Mouse (Mus musculus) lung, embryonic 14.5 days (tissue): ENCODE measurements at regions not wholly inside any gene's neighbourhood (a gene's known extent, or its start where the extent isn't known, plus 50 kb on each side); places are given as distances from the start of the nearest gene placed in this dataset.
A peak's percentile ranks its signal among the peaks of the same experiment; 100 is the strongest.
"Not testable (repeated sequence)": the region's sequence is repeated elsewhere in the genome, so short reads cannot be mapped to it uniquely, and the experiment has no call there.

ENCODE experiments used
- ATAC-seq: fragments of 200-750 bp; cut with Nextera tagmentation; 2 replicates; pipeline ENCODE4 v1.8.0; 2017; ENCODE audit warnings: mild to moderate bottlenecking, moderate TSS enrichment, moderate library complexity; ENCODE audit not compliant: insufficient read depth
- DNase-seq: peaks from one replicate; pipeline ENCODE4 v3.0.0-alpha.2; 2015
- H3K27ac ChIP-seq: fragments of 300-500 bp; sonication (generic); 2 replicates; pipeline ENCODE4 v1.5.1; 2014; ENCODE audit warnings: low read depth, mild to moderate bottlenecking, moderate library complexity
- H3K27me3 ChIP-seq: fragments of 300-500 bp; sonication (generic); 2 replicates; pipeline ENCODE4 v1.6.1; 2014; ENCODE audit warnings: low read length, control low read depth; ENCODE audit not compliant: insufficient read depth
- H3K36me3 ChIP-seq: fragments of 300-500 bp; sonication (generic); 2 replicates; pipeline ENCODE4 v1.6.1; 2014; ENCODE audit warnings: control low read depth; ENCODE audit not compliant: insufficient read depth
- H3K4me1 ChIP-seq: fragments of 300-500 bp; sonication (generic); 2 replicates; pipeline ENCODE4 v1.6.1; 2014; ENCODE audit warnings: antibody characterized with exemption, control low read depth; ENCODE audit not compliant: insufficient read depth
- H3K4me2 ChIP-seq: fragments of 300-500 bp; sonication (generic); 2 replicates; pipeline ENCODE4 v1.6.1; 2014; ENCODE audit warnings: mild to moderate bottlenecking
- H3K4me3 ChIP-seq: fragments of 300-500 bp; sonication (generic); 2 replicates; pipeline ENCODE4 v1.5.1; 2014; ENCODE audit warnings: low read depth, low read length
- H3K9ac ChIP-seq: fragments of 300-500 bp; sonication (generic); 2 replicates; pipeline ENCODE4 v1.6.1; 2014
- H3K9me3 ChIP-seq: fragments of 300-500 bp; sonication (generic); 2 replicates; pipeline ENCODE4 v1.6.1; 2016; ENCODE audit warnings: low read depth, low read length, control low read depth
- CTCF ChIP-seq: IDR thresholded peaks from 2 replicates; pipeline ENCODE4 v1.5.1; 2016; ENCODE audit warnings: antibody characterized with exemption, low read depth
- WGBS: fragments of 180-500 bp; shearing (Covaris S2); extraction: QIAGEN DNeasy Blood & Tissue Kit; methylation state at CpG from one replicate; pipeline ENCODE4 v1.1.7; 2014; 5-methylcytosine and 5-hydroxymethylcytosine counted together

DNA sequence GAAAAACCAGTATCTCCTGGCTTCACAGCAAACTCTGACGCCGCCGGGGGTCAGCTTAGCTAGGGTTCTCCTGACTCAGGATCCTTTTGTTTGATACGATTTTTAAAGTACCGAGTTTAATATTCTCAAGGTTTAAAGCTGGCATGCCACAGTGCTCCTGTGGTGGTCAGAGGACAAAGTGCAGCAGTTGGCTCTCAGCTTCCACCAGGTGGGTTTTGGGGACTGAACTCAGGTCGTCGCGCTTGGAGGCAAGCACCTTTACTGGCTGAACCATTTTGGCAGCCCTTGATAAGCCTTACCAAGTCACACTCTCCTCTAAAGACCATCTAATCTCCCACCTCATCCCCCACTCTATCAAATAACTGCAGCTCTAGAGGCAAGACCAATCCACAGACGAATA is 181.1 kb upstream of the Klf14 start:
- ATAC-seq (no peak), DNase-seq (no peak)
- no peak for TF ChIP-seq CTCF
- Histone ChIP-seq H3K9me3 (no peaks in the 10 kb centered on the region), H3K4me2 (no peak overlapping the region), H3K9ac (no peak overlapping the region), H3K27ac (no peak overlapping the region), H3K4me1 (no peaks in the 10 kb centered on the region), H3K4me3 (no peak overlapping the region), H3K27me3 (no peaks in the 10 kb centered on the region), H3K36me3 (no peaks in the 10 kb centered on the region)
- 80% methylated on average over 9 of the region's 9 CpGs for WGBS

DNA sequence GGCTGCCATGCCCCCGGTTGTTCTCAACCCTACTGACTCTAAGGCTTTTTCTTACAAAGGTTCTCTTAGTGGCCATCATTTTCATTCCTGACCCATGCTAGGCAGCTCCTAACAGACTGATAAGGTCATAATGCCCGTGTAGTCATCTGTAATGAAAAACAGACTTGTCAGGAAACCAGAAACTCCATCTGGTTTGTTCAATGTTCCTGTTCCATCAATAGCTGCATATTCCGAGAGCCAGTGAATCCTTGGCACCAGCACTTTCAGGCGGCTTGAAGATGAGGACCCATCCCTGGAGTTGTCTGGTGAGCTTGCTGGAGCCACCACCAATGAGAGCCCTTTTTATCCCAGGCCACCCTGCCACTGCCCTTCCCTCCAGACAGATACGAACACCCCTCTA is 181.7 kb upstream of the Klf14 start:
- Histone ChIP-seq H3K9ac (no peak overlapping the region), H3K9me3 (no peaks in the 10 kb centered on the region), H3K4me1 (no peaks in the 10 kb centered on the region), H3K27me3 (no peaks in the 10 kb centered on the region), H3K4me2 (no peak overlapping the region), H3K27ac (no peak overlapping the region), H3K36me3 (no peaks in the 10 kb centered on the region), H3K4me3 (no peak overlapping the region)
- no peak for TF ChIP-seq CTCF
- ATAC-seq (no peak), DNase-seq (no peak)
- 77% methylated on average over 5 of the region's 5 CpGs for WGBS

DNA sequence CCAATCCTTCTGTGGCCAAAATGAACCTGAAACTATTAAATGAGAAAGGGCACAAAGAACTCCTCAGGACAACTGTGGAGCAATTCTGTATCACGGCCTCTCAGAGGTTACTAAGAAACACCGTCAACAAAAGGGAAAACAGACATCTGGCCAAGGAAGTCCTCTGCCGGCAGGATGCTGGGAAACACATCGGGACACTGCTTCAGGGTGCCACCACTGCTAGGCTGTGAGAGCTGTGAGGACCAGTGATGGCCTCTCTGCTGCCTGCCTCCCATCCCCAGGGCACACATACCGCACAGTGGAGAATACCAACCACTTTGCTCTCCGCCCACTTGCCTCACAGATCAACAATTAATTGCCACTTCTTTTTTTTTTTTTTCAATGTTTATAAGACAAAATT is 182.6 kb upstream of the Klf14 start:
- Histone ChIP-seq H3K4me1 (no peaks in the 10 kb centered on the region), H3K9me3 (no peaks in the 10 kb centered on the region), H3K4me2 (no peak overlapping the region), H3K9ac (no peak overlapping the region), H3K4me3 (no peak overlapping the region), H3K27ac (no peak overlapping the region), H3K27me3 (no peaks in the 10 kb centered on the region), H3K36me3 (no peaks in the 10 kb centered on the region)
- DNase-seq (no peak), ATAC-seq (no peak)
- no peak for TF ChIP-seq CTCF
- 67% methylated on average over 6 of the region's 6 CpGs for WGBS

DNA sequence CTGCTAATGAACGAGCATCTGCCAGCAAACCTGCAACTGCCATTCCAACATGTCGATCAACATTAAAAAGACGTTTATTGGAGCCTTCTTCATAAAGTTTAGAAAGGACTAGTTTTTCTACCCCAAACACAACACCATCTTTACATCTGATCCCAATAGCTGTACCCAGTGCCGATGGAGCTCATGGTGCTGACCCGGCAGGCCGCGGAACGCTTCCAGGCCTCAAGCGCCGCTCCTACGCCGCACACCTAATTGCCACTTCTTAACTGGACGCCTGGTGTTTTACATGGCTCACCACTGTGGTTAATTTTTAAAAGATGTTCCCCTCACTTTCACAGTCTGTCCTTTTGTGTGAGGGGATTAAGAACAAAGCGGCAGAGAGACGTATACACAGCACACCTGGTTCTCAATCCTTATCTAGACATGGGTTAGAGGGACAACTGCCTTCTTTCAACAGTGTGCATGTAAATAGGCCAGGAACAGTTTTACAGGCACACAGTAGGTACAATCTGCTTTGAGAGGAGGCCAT is 183.7 kb upstream of the Klf14 start:
- not testable (repeated sequence) for H3K27me3 ChIP-seq, H3K9ac ChIP-seq, ATAC-seq, H3K4me3 ChIP-seq, DNase-seq, H3K9me3 ChIP-seq, H3K4me2 ChIP-seq, H3K4me1 ChIP-seq, H3K36me3 ChIP-seq, H3K27ac ChIP-seq
- 89% methylated on average over 15 of the region's 15 CpGs for WGBS

DNA sequence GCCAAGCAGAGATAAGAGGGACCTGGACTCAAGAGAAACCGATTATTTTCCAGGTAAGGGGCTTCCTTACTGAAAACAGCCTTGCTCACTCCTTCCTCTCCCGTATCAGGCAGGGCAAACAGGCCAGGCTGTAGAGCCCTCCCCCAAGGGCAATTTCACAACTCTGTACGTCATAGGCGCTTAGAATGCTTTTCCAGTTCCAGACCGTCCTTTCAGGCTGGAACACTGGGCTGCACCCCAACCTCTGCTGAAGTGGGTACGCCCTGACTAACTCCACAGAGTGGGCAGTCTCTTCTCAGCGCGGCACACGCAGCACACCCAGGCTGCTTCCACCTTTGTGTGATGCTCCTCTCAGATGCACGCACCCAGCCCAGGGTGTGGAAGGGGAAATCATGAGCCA is 186.8 kb upstream of the Klf14 start:
- Histone ChIP-seq H3K9me3 (no peaks in the 10 kb centered on the region), H3K4me3 (no peak overlapping the region), H3K9ac (no peak overlapping the region), H3K27me3 (no peaks in the 10 kb centered on the region), H3K4me2 (no peak overlapping the region), H3K27ac (no peak overlapping the region), H3K36me3 (no peaks in the 10 kb centered on the region), H3K4me1 (no peaks in the 10 kb centered on the region)
- ATAC-seq (no peak), DNase-seq (no peak)
- TF ChIP-seq CTCF, result no peak
- WGBS, result 66% methylated on average over 10 of the region's 10 CpGs

DNA sequence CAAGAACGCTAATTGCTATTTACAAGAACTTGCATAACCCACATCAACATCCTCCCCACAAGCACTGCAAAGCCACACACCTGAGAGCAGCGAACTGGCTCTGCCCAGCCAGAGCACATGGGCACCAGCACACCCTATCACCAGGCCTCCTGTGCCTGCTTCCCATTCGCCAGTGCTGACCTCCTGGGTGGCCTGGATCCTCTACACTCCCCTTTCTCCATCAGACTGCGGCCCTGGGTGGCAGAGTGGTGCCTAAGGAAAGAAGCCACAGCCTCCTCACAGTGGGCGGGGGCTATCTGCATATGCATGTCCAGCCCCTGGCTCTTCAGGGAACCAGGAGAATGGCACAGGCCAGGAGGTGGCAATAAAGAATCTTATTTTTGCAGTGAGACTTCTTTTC is 187.9 kb upstream of the Klf14 start:
- Histone ChIP-seq H3K4me3 (no peak overlapping the region), H3K4me1 (no peaks in the 10 kb centered on the region), H3K27ac (no peak overlapping the region), H3K9ac (no peak overlapping the region), H3K4me2 (no peak overlapping the region), H3K36me3 (no peaks in the 10 kb centered on the region), H3K27me3 (no peaks in the 10 kb centered on the region), H3K9me3 (no peaks in the 10 kb centered on the region)
- TF ChIP-seq CTCF, result no peak
- no peak for DNase-seq
- WGBS, result 46% methylated on average over 5 of the region's 5 CpGs
- 0 out of 2 replicates have a peak, but pooled peaks have one; percentile 41 for ATAC-seq

DNA sequence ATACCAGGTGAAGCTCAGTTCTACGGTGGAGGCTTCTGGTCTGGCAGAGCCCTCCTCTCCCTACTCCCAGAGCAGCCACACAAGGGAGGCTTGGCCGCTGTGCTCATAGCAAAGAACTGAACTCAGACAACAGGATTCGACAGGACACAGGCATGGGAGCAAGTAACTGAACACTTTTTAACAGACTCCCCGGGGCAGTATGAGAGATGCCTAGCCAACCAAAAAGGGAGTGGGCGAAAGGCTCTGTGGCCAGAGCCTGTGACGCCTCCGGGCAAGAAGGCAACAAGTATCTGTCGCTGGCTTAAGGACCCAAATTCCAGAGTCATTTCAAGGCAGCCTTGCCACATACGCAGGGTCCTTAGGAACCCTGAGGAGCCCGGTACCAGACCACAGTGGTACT is 188.8 kb upstream of the Klf14 start:
- ATAC-seq (no peak), DNase-seq (no peak)
- no peaks in the 10 kb centered on the region for H3K27me3 ChIP-seq
- H3K27ac ChIP-seq, result no peak overlapping the region
- H3K4me1 ChIP-seq, result no peaks in the 10 kb centered on the region
- no peaks in the 10 kb centered on the region for H3K36me3 ChIP-seq
- WGBS, result 83% methylated on average over 10 of the region's 10 CpGs
- H3K9me3 ChIP-seq, result no peaks in the 10 kb centered on the region
- no peak overlapping the region for H3K4me3 ChIP-seq
- H3K9ac ChIP-seq, result no peak overlapping the region
- no peak for TF ChIP-seq CTCF
- no peak overlapping the region for H3K4me2 ChIP-seq

DNA sequence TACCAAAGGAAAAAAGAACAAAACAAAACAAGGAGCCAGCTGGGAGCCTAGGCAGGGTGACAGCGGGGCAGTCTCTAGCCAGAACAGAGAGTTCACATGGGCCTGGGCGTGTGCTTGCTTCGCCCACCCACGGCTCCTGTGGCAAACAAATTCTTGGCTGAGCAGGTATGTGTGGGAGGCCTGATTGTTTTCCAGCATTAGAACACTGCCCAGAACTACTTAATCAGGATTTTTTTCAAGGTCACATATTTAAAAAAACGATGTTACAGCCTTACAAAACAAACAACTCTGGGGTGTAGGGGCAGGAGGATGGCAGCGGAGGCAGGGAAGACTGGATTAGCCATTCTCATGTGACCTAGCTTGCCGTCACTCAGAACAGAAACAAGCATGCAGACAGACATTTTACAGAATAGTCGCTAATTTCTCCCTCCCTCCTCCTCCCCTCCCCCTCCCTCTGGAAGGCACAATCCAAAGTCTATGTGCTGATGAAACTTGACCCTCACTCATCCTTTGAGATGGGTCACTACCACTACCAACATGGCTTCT is 189.5 kb upstream of the Klf14 start:
- H3K36me3 ChIP-seq, result no peaks in the 10 kb centered on the region
- no peak overlapping the region for H3K4me3 ChIP-seq
- no peak overlapping the region for H3K4me2 ChIP-seq
- TF ChIP-seq CTCF, result no peak
- no peaks in the 10 kb centered on the region for H3K4me1 ChIP-seq
- WGBS, result 61% methylated on average over 8 of the region's 8 CpGs
- no peak for ATAC-seq
- no peaks in the 10 kb centered on the region for H3K27me3 ChIP-seq
- H3K9ac ChIP-seq, result no peak overlapping the region
- no peak overlapping the region for H3K27ac ChIP-seq
- H3K9me3 ChIP-seq, result no peaks in the 10 kb centered on the region
- no peak for DNase-seq
